Mouse (Mus musculus) lung, embryonic 16.5 days (tissue): ENCODE results near the gene Vmn1r219. TPM values are rescaled to one million over a fixed set of nuclear protein-coding genes. Genes with fewer than 3 reads are reported as not detected.
"Not testable (repeated sequence)": the region's sequence is repeated elsewhere in the genome, so short reads cannot be mapped to it uniquely, and the experiment has no call there.

Experiments used
- ATAC-seq: fragments of 200-750 bp; cut with Nextera tagmentation; 2 replicates; pipeline ENCODE4 v1.8.0; 2017; ENCODE audit warnings: low read depth, mild to moderate bottlenecking, moderate library complexity
- H3K27ac ChIP-seq: fragments of 300-500 bp; sonication (generic); 2 replicates; pipeline ENCODE4 v1.5.1; 2014; ENCODE audit warnings: mild to moderate bottlenecking, control low read depth, low read length
- H3K27me3 ChIP-seq: fragments of 300-500 bp; sonication (generic); 2 replicates; pipeline ENCODE4 v1.6.1; 2014; ENCODE audit warnings: low read depth, low read length, mixed read lengths; ENCODE audit not compliant: control insufficient read depth, insufficient read depth
- H3K36me3 ChIP-seq: fragments of 300-500 bp; sonication (generic); 2 replicates; pipeline ENCODE4 v1.6.1; 2014; ENCODE audit warnings: low read length; ENCODE audit not compliant: control insufficient read depth, insufficient read depth
- H3K4me1 ChIP-seq: fragments of 300-500 bp; sonication (generic); replicated peaks from 2 replicates; pipeline ENCODE4 v1.6.1; 2014; ENCODE audit warnings: low read length, mixed read lengths; ENCODE audit not compliant: control insufficient read depth, insufficient read depth
- H3K4me2 ChIP-seq: fragments of 300-500 bp; sonication (generic); 2 replicates; pipeline ENCODE4 v1.6.1; 2014; ENCODE audit warnings: low read depth, low read length, control low read depth
- H3K4me3 ChIP-seq: fragments of 300-500 bp; sonication (generic); 2 replicates; pipeline ENCODE4 v1.5.1; 2014; ENCODE audit warnings: mild to moderate bottlenecking, low read length, control low read depth
- H3K9ac ChIP-seq: fragments of 300-500 bp; sonication (generic); 2 replicates; pipeline ENCODE4 v1.6.1; 2014; ENCODE audit warnings: low read length, control low read depth
- H3K9me3 ChIP-seq: fragments of 300-500 bp; sonication (generic); 2 replicates; pipeline ENCODE4 v1.6.1; 2016; ENCODE audit warnings: low read length; ENCODE audit not compliant: control insufficient read depth
- WGBS: fragments of 180-500 bp; shearing (Covaris S2); extraction: QIAGEN DNeasy Blood & Tissue Kit; methylation state at CpG from one replicate; pipeline ENCODE4 v1.1.7; 2014; 5-methylcytosine and 5-hydroxymethylcytosine counted together
- polyA plus RNA-seq: library from polyadenylated mRNA; unstranded; fragments of >200 nt; fragmentation: Nextera tagmentation; extraction: Ambion mirVana; gene quantifications from 2 replicates; pipeline ENCODE4 v1.2.1, GENCODE M21; 2015

Vmn1r219 gene
- polyA plus RNA-seq, 1 experiment from 2014 or later = not detected

GRCm38 (mm10) chr13:23213827-23214226 is 54.7 kb downstream of the Vmn1r219 start, which contains the start of gene Vmn1r221:
TSS of gene Vmn1r221 (plus strand) at chr13:23214127.
- not testable (repeated sequence) for ATAC-seq
- WGBS = 69% methylated on average over 2 of the region's 2 CpGs

More at GRCm38 (mm10) chr13:23213827-23214226, 54.7 kb downstream of the Vmn1r219 start, which contains the start of gene Vmn1r221:
- not testable (repeated sequence) for H3K4me1 ChIP-seq, H3K36me3 ChIP-seq, H3K4me2 ChIP-seq, H3K27me3 ChIP-seq, H3K9ac ChIP-seq, H3K9me3 ChIP-seq, H3K4me3 ChIP-seq, H3K27ac ChIP-seq

Other genes with a start within 250 kb of the Vmn1r219 start
- not detected in 2 replicates for gene Vmn1r213, start 151.7 kb upstream of the Vmn1r219 start, polyA plus RNA-seq
- not detected in 2 replicates for gene Vmn1r214, start 128.9 kb upstream of the Vmn1r219 start, polyA plus RNA-seq
- not detected in 2 replicates for gene Vmn1r215, start 91.3 kb upstream of the Vmn1r219 start, polyA plus RNA-seq
- not detected in 2 replicates for gene Vmn1r217, start 41.1 kb upstream of the Vmn1r219 start, polyA plus RNA-seq
- not detected in 2 replicates for gene Vmn1r218, start 26.2 kb upstream of the Vmn1r219 start, polyA plus RNA-seq
- not detected in 2 replicates for gene Vmn1r220, start 28.7 kb downstream of the Vmn1r219 start, polyA plus RNA-seq
- gene Vmn1r221, start 54.8 kb downstream of the Vmn1r219 start, polyA plus RNA-seq = not detected in 2 replicates
- gene Vmn1r222, start 76.6 kb downstream of the Vmn1r219 start, polyA plus RNA-seq = not detected in 2 replicates
- not detected in 2 replicates for gene Vmn1r223, start 87.8 kb downstream of the Vmn1r219 start, polyA plus RNA-seq
- gene Zfp322a, start 209.9 kb downstream of the Vmn1r219 start, polyA plus RNA-seq = 56.0 and 56.3 TPM in 2 replicates